Mouse (Mus musculus): ENCODE results near the gene Dapk3.

Gene Dapk3

DNA sequence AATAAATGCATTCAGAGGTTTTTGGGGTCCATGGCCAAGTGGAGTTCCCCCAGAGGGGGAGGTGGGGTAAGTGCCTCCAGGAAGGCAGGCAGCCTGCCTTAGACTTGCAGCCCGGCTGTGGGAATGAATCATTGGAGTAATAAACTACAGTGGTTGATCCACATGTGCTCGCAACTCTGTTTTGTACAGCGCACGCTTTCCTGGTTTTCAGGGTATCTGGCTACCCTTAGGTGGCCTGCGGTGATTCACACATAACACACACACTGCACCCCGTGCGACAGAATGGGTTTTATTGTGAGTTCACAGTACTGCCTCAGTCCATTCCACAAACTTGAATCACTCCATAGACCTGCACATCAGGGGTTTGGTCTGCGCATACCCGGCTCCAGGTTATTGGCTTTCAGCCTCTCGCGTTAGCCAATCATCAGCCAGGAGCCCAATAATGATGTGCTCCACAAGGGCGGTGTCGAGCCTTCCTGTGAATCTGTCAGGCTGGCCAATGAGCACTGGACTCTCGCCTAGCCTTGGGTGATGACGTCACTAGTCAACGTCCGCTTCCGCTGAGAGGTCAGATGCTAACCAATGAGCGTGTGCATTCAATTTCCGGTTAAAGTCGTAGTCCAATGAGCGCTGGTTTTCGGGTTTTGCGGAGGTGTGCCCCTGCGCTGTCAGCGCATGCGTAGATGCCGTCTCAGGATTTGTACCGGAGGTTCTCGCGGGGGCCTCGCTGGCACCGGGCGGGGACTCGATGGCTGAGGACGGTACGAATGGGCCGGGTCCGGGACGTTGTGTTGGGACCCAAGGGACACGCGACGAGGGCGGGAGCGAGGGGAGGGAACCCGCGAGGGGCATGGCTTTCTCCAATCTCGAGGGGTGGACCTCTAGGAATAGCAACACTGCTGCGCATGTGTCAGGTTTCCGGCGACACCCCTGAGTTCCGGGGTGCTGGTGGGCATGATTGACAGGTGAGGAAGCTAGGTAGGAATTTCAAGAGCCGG, at the start of gene Dapk3:
TSS of gene Dapk3 (plus strand) at position 670 of the 998 bp plus-strand sequence.
- DNase-seq (ENCODE audit: low spot score), result peak; percentile 99

GRCm38 (mm10) chr10:81134181-81134587, 48.6 kb upstream of the Dapk3 start:
- DNase-seq (ENCODE audit: low spot score), result no peak

DNA sequence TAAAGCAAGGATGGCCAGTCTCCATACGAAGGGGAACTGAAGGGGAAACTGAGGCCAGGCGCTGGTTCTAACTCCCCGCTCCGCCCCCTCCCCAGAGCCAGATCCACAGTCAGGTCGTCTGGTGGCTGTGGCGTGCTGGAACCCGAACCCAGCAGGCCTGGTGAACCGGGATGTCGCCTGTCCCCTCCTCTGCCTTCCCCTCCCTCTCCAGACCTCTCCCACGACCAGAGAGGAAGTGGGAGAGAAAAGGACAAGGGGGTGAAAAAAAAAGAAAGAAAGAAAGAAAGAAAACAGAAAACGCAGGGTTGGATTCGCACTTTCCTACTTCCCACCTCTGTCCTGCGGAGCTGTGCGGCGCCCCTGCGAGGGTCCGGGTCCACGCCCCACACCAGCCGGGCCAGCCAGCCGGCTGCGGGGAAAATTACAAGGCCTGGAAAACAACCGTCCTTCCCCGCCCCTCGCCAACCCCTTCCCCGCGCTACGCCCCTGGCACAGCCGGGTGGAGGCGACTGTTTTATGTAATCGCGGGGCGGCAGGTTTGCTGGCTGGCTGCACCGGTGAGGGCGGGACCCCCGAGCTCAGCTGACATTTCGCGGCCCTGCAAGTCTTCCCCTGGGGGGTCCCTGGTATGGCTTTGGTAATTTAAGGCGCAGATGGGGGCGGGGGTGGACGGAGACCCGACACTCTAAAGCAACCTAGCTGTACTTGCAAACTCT, 47.7 kb upstream of the Dapk3 start, which contains the start of gene Zbtb7a:
TSS of gene Zbtb7a (plus strand) at position 255 of the 716 bp plus-strand sequence.
- no peak for DNase-seq (ENCODE audit: low spot score)

- DNase-seq (ENCODE audit: low spot score), result peak; percentile 57
Measured at GRCm38 (mm10) chr10:81135831-81136705, 46.7 kb upstream of the Dapk3 start.

GRCm38 (mm10) chr10:81136706-81137231, 46.0 kb upstream of the Dapk3 start:
- peak; percentile 82 for DNase-seq (ENCODE audit: low spot score)

GRCm38 (mm10) chr10:81137252-81138130, 45.3 kb upstream of the Dapk3 start:
- DNase-seq (ENCODE audit: low spot score), result peak; percentile 97

DNA sequence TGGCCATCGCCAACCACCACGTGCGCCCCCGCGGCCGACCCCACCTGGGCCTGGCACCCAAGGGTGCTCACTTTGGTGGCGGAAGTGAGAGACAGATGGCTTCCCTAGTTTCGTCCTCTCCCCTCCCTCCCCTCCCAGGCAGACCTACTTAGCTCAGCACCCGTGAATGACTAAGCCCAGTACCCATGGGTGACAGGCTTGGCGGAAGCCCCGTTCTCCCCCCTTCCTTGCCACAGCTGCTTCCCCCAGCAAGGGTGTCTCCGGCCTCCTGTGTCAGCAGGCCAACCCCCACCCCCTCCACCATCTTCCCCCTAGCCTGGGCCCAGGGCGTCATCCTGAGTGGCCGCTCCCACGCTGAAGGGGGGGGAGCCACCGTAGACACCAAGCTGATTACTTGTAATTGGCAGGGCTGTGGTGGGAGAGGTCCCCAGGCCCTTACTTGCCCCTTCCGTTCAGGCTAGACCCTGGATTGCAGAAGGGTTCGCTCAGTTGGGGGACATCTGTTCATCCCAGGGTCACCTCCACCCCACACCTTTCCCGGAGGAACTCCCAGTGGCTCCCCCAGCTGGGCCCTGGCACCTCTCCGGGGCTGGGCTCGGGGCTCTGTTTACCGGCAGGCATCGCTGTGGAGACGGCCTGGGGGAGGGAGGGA, 44.5 kb upstream of the Dapk3 start:
- peak; percentile 38 for DNase-seq (ENCODE audit: low spot score)

- no peak for DNase-seq (ENCODE audit: low spot score)
Measured at GRCm38 (mm10) chr10:81138821-81139528, 43.8 kb upstream of the Dapk3 start.

- DNase-seq (ENCODE audit: low spot score), result no peak
Measured at GRCm38 (mm10) chr10:81139529-81139846, 43.3 kb upstream of the Dapk3 start.

DNA sequence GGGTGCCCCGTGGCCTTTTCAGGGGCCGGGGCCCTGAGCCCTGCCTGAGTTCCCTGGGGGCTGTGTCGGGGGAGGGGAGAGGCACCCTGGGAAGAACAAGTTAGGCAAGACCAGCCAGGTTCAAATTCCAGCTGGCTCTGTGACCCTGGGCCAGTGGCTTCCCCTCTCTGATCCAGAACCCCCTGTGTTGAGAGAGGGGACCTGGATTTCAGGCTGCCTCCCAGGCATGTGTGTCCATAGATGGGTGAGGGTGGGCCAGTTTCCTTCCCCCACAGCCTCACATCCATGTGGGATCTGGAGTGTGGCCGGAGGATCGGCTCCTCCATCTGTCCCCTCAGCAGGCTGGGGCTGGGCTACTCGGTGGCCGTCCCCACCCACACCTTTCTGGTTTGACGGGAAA, 42.8 kb upstream of the Dapk3 start:
- DNase-seq (ENCODE audit: low spot score), result no peak

DNA sequence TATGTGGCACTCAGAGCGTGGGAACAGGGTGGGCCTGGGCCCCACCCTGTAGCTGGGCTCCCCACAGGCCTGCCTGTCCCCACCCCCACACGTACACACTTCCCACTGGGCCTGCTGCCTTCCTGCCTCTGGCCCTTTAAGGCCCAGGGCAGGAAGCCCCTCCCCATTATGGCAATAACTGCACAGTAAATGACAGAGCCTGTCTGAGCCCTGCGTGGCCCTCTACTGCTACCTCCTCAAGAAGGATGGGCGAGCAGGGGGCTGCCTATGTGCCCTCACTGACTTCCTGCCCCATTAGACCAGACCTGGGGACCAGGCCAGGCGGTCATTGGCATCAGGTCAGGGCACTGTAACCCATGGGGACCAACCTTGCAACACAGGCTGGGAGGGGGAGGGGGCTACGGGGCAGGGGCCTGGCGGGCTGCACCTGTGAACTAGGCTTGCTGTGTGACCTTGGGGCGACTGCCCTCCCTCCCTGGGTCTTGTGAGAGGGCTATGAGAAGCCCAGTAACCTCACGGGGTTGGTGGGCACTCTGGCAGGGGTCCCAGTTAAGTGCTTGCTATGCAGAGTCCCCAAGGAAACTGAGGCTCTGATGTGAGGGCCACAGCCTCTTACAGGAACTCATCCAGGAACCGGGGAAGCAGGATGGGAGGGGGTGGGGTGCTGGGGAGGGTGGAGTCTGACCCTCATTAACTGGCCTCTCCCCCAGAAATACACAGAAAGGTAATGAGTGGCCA, 41.9 kb upstream of the Dapk3 start:
- no peak for DNase-seq (ENCODE audit: low spot score)

DNA sequence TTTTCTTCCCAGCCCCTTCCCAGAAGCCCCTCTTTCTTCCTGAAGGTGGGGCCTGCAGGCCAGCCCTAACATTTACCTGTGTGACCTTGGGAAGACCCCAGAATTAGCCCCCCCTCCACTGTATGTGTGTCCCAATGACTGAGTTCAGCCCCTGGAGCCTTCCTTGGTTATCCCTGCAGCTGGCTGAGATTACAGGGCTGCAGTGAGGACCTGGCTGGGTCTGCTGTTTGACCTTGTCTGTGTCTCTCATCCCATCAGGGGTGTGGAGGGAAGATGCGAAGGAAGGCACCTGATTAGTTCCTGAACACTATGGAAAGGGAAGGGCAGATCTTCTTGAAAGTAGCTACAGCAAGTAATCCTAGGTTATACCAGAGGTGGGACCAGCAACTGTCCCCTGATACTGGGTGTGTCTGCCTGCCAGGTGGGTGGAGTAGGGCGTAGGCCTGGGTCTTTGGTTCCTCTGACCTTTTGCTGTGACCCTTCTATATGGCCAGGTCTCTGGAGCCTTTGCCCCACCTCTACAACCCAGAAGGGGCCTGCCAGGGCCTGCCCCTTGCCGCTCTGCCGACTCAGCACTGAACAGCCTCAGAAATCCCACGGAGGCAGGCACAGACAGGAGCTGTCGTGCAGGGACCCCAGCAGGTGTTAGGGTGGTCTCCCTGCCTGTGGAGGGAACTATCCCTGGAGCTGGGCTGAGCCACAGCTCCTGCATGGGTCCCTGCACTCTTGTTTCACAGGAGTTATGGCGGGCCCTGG, 41.2 kb upstream of the Dapk3 start:
- DNase-seq (ENCODE audit: low spot score), result no peak

GRCm38 (mm10) chr10:81142551-81142981, 40.2 kb upstream of the Dapk3 start:
- DNase-seq (ENCODE audit: low spot score), result no peak

DNA sequence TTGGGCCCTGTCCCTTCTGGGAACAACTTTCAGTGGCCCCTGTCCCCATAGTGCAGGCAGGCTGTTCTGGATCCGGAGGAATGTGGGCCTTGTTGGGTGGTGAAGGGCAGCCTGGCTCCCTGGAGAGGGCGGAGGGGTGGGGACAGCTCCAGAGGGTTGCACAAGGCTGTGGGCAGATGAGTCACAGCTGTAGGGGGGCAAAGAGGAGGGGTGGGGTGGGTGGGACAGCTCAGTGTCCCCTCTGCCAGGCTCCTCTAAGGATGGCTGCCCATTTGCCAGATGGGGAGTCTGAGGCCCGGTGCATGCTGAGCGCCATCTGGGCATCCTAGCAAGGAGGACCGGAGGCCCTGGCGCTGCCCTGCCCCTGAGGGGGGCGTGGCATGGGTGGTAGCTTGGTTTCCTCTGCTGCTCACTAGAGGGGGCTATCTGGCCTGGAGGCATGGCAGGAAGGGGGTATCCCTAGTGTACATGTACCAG, 39.6 kb upstream of the Dapk3 start:
- DNase-seq (ENCODE audit: low spot score), result no peak

- DNase-seq (ENCODE audit: low spot score), result no peak
Measured at GRCm38 (mm10) chr10:81143845-81144437, 38.9 kb upstream of the Dapk3 start.

- DNase-seq (ENCODE audit: low spot score), result no peak
Measured at GRCm38 (mm10) chr10:81144667-81145066, 38.1 kb upstream of the Dapk3 start.

- DNase-seq (ENCODE audit: low spot score), result no peak
Measured at GRCm38 (mm10) chr10:81145307-81145706, 37.5 kb upstream of the Dapk3 start.

All from adipocyte (in vitro differentiated cells).